Mouse (Mus musculus) hindbrain, embryonic 10.5 days (tissue): ENCODE results near the gene Os9. TPM values are rescaled to one million over a fixed set of nuclear protein-coding genes. Genes with fewer than 3 reads are reported as not detected.
"Not testable (repeated sequence)": the region's sequence is repeated elsewhere in the genome, so short reads cannot be mapped to it uniquely, and the experiment has no call there.

Experiments
- DNase-seq: peaks from one replicate; pipeline ENCODE4 v3.0.0-alpha.2; 2017; ENCODE audit warnings: low spot score
- H3K27ac ChIP-seq: fragments of 300-500 bp; sonication (generic); 2 replicates; pipeline ENCODE4 v1.5.1; 2016; ENCODE audit warnings: mild to moderate bottlenecking, moderate library complexity
- H3K27me3 ChIP-seq: fragments of 300-500 bp; sonication (generic); 2 replicates; pipeline ENCODE4 v1.6.1; 2016; ENCODE audit warnings: mild to moderate bottlenecking; ENCODE audit not compliant: poor library complexity, insufficient read depth, severe bottlenecking
- H3K36me3 ChIP-seq: fragments of 300-500 bp; sonication (generic); 2 replicates; pipeline ENCODE4 v1.6.1; 2016; ENCODE audit warnings: mild to moderate bottlenecking, moderate library complexity
- H3K4me1 ChIP-seq: fragments of 300-500 bp; sonication (generic); replicated peaks from 2 replicates; pipeline ENCODE4 v1.6.1; 2016; ENCODE audit warnings: mild to moderate bottlenecking
- H3K4me3 ChIP-seq: fragments of 300-500 bp; sonication (generic); 2 replicates; pipeline ENCODE4 v1.5.1; 2016; ENCODE audit warnings: mild to moderate bottlenecking, moderate library complexity
- H3K9me3 ChIP-seq: fragments of 300-500 bp; sonication (generic); 2 replicates; pipeline ENCODE4 v1.6.1; 2016; ENCODE audit warnings: mild to moderate bottlenecking, moderate library complexity
- WGBS: fragments of 180-500 bp; shearing (Covaris S2); methylation state at CpG from one replicate; pipeline ENCODE4 v1.1.7; 2016; 5-methylcytosine and 5-hydroxymethylcytosine counted together
- polyA plus RNA-seq: library from polyadenylated mRNA; unstranded; fragments of >200 nt; fragmentation: Nextera tagmentation; extraction: Ambion mirVana; gene quantifications from 2 replicates; pipeline ENCODE4 v1.2.1, GENCODE M21; 2016

The Os9 gene
- polyA plus RNA-seq, 1 experiment from 2014 or later, result 85.5 TPM

- peak overlapping the region; percentile 78 for H3K4me3 ChIP-seq
- WGBS, result 30% methylated on average over 8 of the region's 8 CpGs
Observed at GRCm38 (mm10) chr10:127081996-127082620, 38.8 kb downstream of the Os9 start.

GRCm38 (mm10) chr10:127080901-127081780, 39.8 kb downstream of the Os9 start:
- Histone ChIP-seq H3K27ac (peak overlapping the region; percentile 47; the same call in 1 of the 2 replicates), H3K9me3 (no peaks in the 10 kb centered on the region), H3K36me3 (no peaks in the 10 kb centered on the region), H3K4me3 (peak overlapping the region; percentile 78), H3K4me1 (peaks cover 64% of the 10 kb centered on the region), H3K27me3 (peaks cover 94% of the 10 kb centered on the region)
- 2% methylated on average over 48 of the region's 48 CpGs for WGBS
- peak; percentile 38 for DNase-seq

More at GRCm38 (mm10) chr10:127081996-127082620, 38.8 kb downstream of the Os9 start:
- Histone ChIP-seq H3K36me3 (no peaks in the 10 kb centered on the region), H3K4me1 (peaks cover 61% of the 10 kb centered on the region), H3K9me3 (no peaks in the 10 kb centered on the region), H3K27me3 (peaks cover 88% of the 10 kb centered on the region), H3K27ac (no peak overlapping the region)
- DNase-seq, result peak; percentile 60

- peaks cover 100% of the 10 kb centered on the region for H3K27me3 ChIP-seq
- peak overlapping the region; percentile 84 for H3K27ac ChIP-seq
- peak overlapping the region; percentile 78 for H3K4me3 ChIP-seq
- under 1% methylated on average over 70 of the region's 70 CpGs for WGBS
- DNase-seq, result peak; percentile 38
- no peaks in the 10 kb centered on the region for H3K9me3 ChIP-seq
- H3K4me1 ChIP-seq, result peaks cover 66% of the 10 kb centered on the region
- no peaks in the 10 kb centered on the region for H3K36me3 ChIP-seq
Observed at GRCm38 (mm10) chr10:127079665-127080391, 41.1 kb downstream of the Os9 start.

- peak overlapping the region; percentile 84 for H3K27ac ChIP-seq
- peak; percentile 76 for DNase-seq
- H3K36me3 ChIP-seq, result no peaks in the 10 kb centered on the region
- under 1% methylated on average over 49 of the region's 49 CpGs for WGBS
- peaks cover 91% of the 10 kb centered on the region for H3K27me3 ChIP-seq
- H3K9me3 ChIP-seq, result no peaks in the 10 kb centered on the region
- peak overlapping the region; percentile 78 for H3K4me3 ChIP-seq
- peaks cover 66% of the 10 kb centered on the region for H3K4me1 ChIP-seq
Observed at GRCm38 (mm10) chr10:127078677-127079575, 42.0 kb downstream of the Os9 start.

- peak overlapping the region; percentile 84; the same call in 1 of the 2 replicates for H3K27ac ChIP-seq
- peaks cover 61% of the 10 kb centered on the region for H3K4me1 ChIP-seq
- 2% methylated on average over 12 of the region's 12 CpGs for WGBS
- H3K9me3 ChIP-seq, result no peaks in the 10 kb centered on the region
- H3K36me3 ChIP-seq, result no peaks in the 10 kb centered on the region
- peak overlapping the region; percentile 78 for H3K4me3 ChIP-seq
- H3K27me3 ChIP-seq, result peaks cover 83% of the 10 kb centered on the region
- no peak for DNase-seq
Observed at GRCm38 (mm10) chr10:127078001-127078676, 42.8 kb downstream of the Os9 start.

GRCm38 (mm10) chr10:127077515-127077914, 43.4 kb downstream of the Os9 start:
- 0 out of 2 replicates have a peak overlapping the region, but pooled peaks have one; percentile 31 for H3K27ac ChIP-seq
- no peaks in the 10 kb centered on the region for H3K36me3 ChIP-seq
- peaks cover 77% of the 10 kb centered on the region for H3K27me3 ChIP-seq
- H3K9me3 ChIP-seq, result no peaks in the 10 kb centered on the region
- peak overlapping the region; percentile 78; the same call in 1 of the 2 replicates for H3K4me3 ChIP-seq
- DNase-seq, result no peak
- 4% methylated on average over 10 of the region's 10 CpGs for WGBS
- peaks cover 56% of the 10 kb centered on the region for H3K4me1 ChIP-seq

GRCm38 (mm10) chr10:127076082-127076481, 44.8 kb downstream of the Os9 start:
- 59% methylated on average over 4 of the region's 4 CpGs for WGBS
- H3K27me3 ChIP-seq, result peaks cover 63% of the 10 kb centered on the region
- no peaks in the 10 kb centered on the region for H3K9me3 ChIP-seq
- no peaks in the 10 kb centered on the region for H3K36me3 ChIP-seq
- H3K4me1 ChIP-seq, result peaks cover 46% of the 10 kb centered on the region
- H3K4me3 ChIP-seq, result no peak overlapping the region
- no peak for DNase-seq
- no peak overlapping the region for H3K27ac ChIP-seq

GRCm38 (mm10) chr10:127075651-127076050, 45.3 kb downstream of the Os9 start:
- no peaks in the 10 kb centered on the region for H3K9me3 ChIP-seq
- peaks cover 58% of the 10 kb centered on the region for H3K27me3 ChIP-seq
- DNase-seq, result no peak
- no peak overlapping the region for H3K4me3 ChIP-seq
- WGBS, result 75% methylated on average over 8 of the region's 8 CpGs
- no peak overlapping the region for H3K27ac ChIP-seq
- H3K36me3 ChIP-seq, result no peaks in the 10 kb centered on the region
- peaks cover 46% of the 10 kb centered on the region for H3K4me1 ChIP-seq

GRCm38 (mm10) chr10:127075080-127075479, 45.9 kb downstream of the Os9 start, which contains the start of gene Agap2:
Agap2 (plus strand) TSS chr10:127075284.
- Histone ChIP-seq H3K27ac (no peak within 1 kb of the TSS), H3K27me3 (peaks cover 53% of the 10 kb centered on the region)

GRCm38 (mm10) chr10:127073981-127074380, 47.0 kb downstream of the Os9 start:
- H3K27ac ChIP-seq, result no peak overlapping the region
- peaks cover 38% of the 10 kb centered on the region for H3K4me1 ChIP-seq
- 91% methylated on average over 1 of the region's 1 CpGs for WGBS
- no peaks in the 10 kb centered on the region for H3K9me3 ChIP-seq
- DNase-seq, result no peak
- no peaks in the 10 kb centered on the region for H3K36me3 ChIP-seq
- no peak overlapping the region for H3K4me3 ChIP-seq
- H3K27me3 ChIP-seq, result peaks cover 42% of the 10 kb centered on the region

More at GRCm38 (mm10) chr10:127075080-127075479, 45.9 kb downstream of the Os9 start, which contains the start of gene Agap2:
- Histone ChIP-seq H3K9me3 (no peaks in the 10 kb centered on the region), H3K36me3 (no peaks in the 10 kb centered on the region), H3K4me3 (no peak within 1 kb of the TSS), H3K4me1 (peaks cover 42% of the 10 kb centered on the region)
- DNase-seq, result no peak
- WGBS, result 68% methylated on average over 9 of the region's 9 CpGs

GRCm38 (mm10) chr10:127072969-127073368, 48.0 kb downstream of the Os9 start:
- 85% methylated on average over 2 of the region's 2 CpGs for WGBS
- not testable (repeated sequence) for H3K4me3 ChIP-seq, H3K9me3 ChIP-seq, H3K36me3 ChIP-seq, DNase-seq, H3K27ac ChIP-seq
- peaks cover 38% of the 10 kb centered on the region for H3K4me1 ChIP-seq
- peaks cover 31% of the 10 kb centered on the region for H3K27me3 ChIP-seq
